Mouse (Mus musculus) neural tube, embryonic 13.5 days (tissue): ENCODE measurements around the gene Fam192a. TPM values are rescaled to one million over a fixed set of nuclear protein-coding genes. Genes with fewer than 3 reads are reported as not detected.

Experiments
- ATAC-seq: fragments of 200-750 bp; cut with Nextera tagmentation; 2 replicates; pipeline ENCODE4 v1.8.0; 2017; ENCODE audit warnings: low read depth, mild to moderate bottlenecking, moderate TSS enrichment, moderate library complexity
- H3K27ac ChIP-seq: fragments of 300-500 bp; sonication (generic); replicated peaks from 2 replicates; pipeline ENCODE4 v1.5.1; 2015; ENCODE audit warnings: moderate library complexity, mild to moderate bottlenecking, inconsistent platforms
- H3K27me3 ChIP-seq: fragments of 300-500 bp; sonication (generic); 2 replicates; pipeline ENCODE4 v1.6.1; 2015; ENCODE audit warnings: mild to moderate bottlenecking, inconsistent platforms
- H3K36me3 ChIP-seq: fragments of 300-500 bp; sonication (generic); 2 replicates; pipeline ENCODE4 v1.6.1; 2015; ENCODE audit warnings: mild to moderate bottlenecking, inconsistent platforms
- H3K4me1 ChIP-seq: fragments of 300-500 bp; sonication (generic); replicated peaks from 2 replicates; pipeline ENCODE4 v1.6.1; 2015; ENCODE audit warnings: inconsistent platforms
- H3K4me2 ChIP-seq: fragments of 300-500 bp; sonication (generic); 2 replicates; pipeline ENCODE4 v1.6.1; 2015; ENCODE audit warnings: inconsistent platforms, mild to moderate bottlenecking, moderate library complexity
- H3K4me3 ChIP-seq: fragments of 300-500 bp; sonication (generic); 2 replicates; pipeline ENCODE4 v1.5.1; 2015; ENCODE audit warnings: mild to moderate bottlenecking, inconsistent platforms
- H3K9ac ChIP-seq: fragments of 300-500 bp; sonication (generic); 2 replicates; pipeline ENCODE4 v1.6.1; 2015; ENCODE audit warnings: moderate library complexity, mild to moderate bottlenecking, inconsistent platforms
- H3K9me3 ChIP-seq: fragments of 300-500 bp; sonication (generic); 2 replicates; pipeline ENCODE4 v1.6.1; 2016; ENCODE audit warnings: inconsistent platforms
- WGBS: fragments of 180-500 bp; shearing (Covaris S2); methylation state at CpG from one replicate; pipeline ENCODE4 v1.1.7; 2015; 5-methylcytosine and 5-hydroxymethylcytosine counted together
- polyA plus RNA-seq: library from polyadenylated mRNA; unstranded; fragments of >200 nt; fragmentation: Nextera tagmentation; extraction: Ambion mirVana; gene quantifications from 2 replicates; pipeline ENCODE4 v1.2.1, GENCODE M21; 2015

The Fam192a gene
- polyA plus RNA-seq, 1 experiment from 2014 or later, result 80.5 TPM

DNA sequence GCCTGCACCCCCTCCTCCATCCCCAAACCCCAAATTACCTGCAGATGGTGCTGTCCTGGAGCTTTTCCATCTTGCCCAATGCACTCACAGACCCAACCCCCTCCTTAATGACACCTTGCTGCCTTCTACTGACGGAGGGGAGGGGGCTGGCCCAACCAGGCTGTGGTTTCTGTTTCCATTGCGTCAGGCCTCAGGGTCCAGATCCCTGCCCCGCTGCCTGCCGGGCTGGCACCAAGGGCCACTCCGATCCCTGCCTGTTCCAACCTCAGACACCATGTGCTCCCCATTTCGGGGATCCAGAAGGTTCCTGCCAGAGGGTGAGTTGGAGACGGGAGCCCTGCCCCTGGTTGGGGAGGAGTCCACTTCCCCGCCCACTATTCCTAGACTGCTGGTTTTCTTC lies 57.8 kb downstream of the Fam192a start:
- H3K27ac ChIP-seq, result no peak overlapping the region
- H3K4me1 ChIP-seq, result peaks cover 25% of the 10 kb centered on the region; the same call in 1 of the 2 replicates
- H3K9me3 ChIP-seq, result no peaks in the 10 kb centered on the region
- H3K36me3 ChIP-seq, result no peaks in the 10 kb centered on the region
- no peak; the same call in 1 of the 2 replicates for ATAC-seq
- H3K4me2 ChIP-seq, result no peak overlapping the region
- 62% methylated on average over 8 of the region's 8 CpGs for WGBS
- no peak overlapping the region for H3K9ac ChIP-seq
- no peaks in the 10 kb centered on the region for H3K27me3 ChIP-seq
- H3K4me3 ChIP-seq, result no peak overlapping the region

DNA sequence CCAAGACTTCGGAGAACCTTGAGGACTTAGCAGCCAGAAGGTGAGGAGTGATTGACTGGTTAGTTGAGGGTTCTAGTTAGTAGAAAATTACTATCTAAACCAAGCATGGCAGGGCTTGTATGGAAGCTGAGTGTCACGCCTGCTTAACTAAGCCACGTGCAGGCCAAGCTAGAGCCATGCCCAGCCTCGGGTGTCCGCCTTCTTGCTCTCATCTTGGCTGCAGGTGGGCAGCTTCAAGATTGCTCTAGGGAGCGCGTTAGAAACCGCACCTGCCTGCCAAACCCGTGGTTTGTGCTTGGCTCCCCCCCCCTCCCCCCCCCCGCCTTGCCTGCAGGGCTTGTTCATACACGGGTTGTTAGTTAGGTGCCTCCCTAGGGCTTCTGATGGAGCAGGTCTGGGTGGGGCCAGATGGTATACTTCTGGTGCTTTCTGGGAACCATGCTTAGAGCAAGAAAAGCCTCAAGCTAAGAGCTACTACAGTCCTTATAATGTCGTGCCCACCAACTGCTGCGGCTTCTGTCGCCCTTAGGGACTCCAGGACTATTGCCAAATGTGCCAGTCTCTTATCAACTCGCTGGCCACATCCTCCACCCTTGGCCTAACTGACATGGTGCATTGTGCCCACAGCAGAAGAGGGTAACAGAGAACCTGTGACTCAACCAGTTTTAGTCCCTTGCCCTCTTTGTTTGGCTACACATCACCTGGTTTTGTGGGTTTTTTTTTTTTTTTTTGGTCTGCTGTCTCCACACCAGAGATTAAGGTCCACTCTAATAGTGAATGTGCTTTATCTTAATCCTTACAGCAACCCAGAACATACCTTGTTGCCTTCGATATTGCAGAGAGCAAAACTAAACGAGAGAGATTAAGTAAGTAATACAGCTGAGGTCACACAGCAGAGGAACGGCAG lies 60.7 kb downstream of the Fam192a start:
- 73% methylated on average over 17 of the region's 18 CpGs for WGBS
- Histone ChIP-seq H3K4me3 (no peak overlapping the region), H3K9ac (no peak overlapping the region), H3K36me3 (no peaks in the 10 kb centered on the region), H3K9me3 (no peaks in the 10 kb centered on the region), H3K27me3 (no peaks in the 10 kb centered on the region; the same call in 1 of the 2 replicates), H3K27ac (no peak overlapping the region), H3K4me1 (peaks cover 33% of the 10 kb centered on the region; the same call in 1 of the 2 replicates), H3K4me2 (no peak overlapping the region)
- no peak for ATAC-seq

DNA sequence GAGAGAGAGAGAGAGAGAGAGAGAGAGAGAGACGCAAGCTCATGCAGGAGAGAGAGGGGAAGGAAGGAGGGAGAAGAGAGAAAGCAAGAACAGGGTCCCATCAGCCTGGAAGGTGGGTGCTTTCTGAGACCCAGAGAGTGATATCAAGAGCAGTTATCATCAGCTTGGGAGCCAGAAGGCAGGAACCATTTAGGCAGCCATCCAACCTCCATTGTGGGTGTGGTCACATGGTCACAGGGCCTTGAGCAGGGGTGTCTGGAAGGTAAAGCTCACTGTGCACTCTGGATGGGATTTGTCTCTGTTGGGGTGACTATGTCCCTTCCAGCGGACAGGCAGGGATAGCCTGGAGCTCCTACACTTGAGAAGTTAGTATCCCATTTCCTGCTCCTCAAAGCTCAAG lies 61.8 kb downstream of the Fam192a start:
- no peak overlapping the region for H3K4me3 ChIP-seq
- H3K27ac ChIP-seq, result no peak overlapping the region
- ATAC-seq, result no peak
- WGBS, result 94% methylated on average over 2 of the region's 2 CpGs
- no peak overlapping the region for H3K9ac ChIP-seq
- peaks cover 41% of the 10 kb centered on the region for H3K4me1 ChIP-seq
- H3K4me2 ChIP-seq, result no peak overlapping the region
- no peaks in the 10 kb centered on the region for H3K36me3 ChIP-seq
- H3K9me3 ChIP-seq, result no peaks in the 10 kb centered on the region
- H3K27me3 ChIP-seq, result peaks cover 9% of the 10 kb centered on the region

- H3K9me3 ChIP-seq, result no peaks in the 10 kb centered on the region
- no peak overlapping the region for H3K4me3 ChIP-seq
- H3K4me1 ChIP-seq, result peaks cover 65% of the 10 kb centered on the region
- no peak for ATAC-seq
- no peak overlapping the region for H3K4me2 ChIP-seq
- 67% methylated on average over 2 of the region's 2 CpGs for WGBS
- H3K9ac ChIP-seq, result no peak overlapping the region
- H3K36me3 ChIP-seq, result no peaks in the 10 kb centered on the region
- peaks cover 30% of the 10 kb centered on the region for H3K27me3 ChIP-seq
- H3K27ac ChIP-seq, result peak overlapping the region; percentile 49; the same call in 1 of the 2 replicates
Observed at GRCm38 (mm10) chr8:94537456-94537855, 64.3 kb downstream of the Fam192a start.

GRCm38 (mm10) chr8:94535631-94536030 lies 66.2 kb downstream of the Fam192a start:
- Histone ChIP-seq H3K27ac (no peak overlapping the region), H3K36me3 (no peaks in the 10 kb centered on the region), H3K9ac (no peak overlapping the region), H3K4me3 (no peak overlapping the region), H3K27me3 (peaks cover 43% of the 10 kb centered on the region), H3K9me3 (no peaks in the 10 kb centered on the region), H3K4me1 (peaks cover 64% of the 10 kb centered on the region), H3K4me2 (peak overlapping the region; percentile 84)
- ATAC-seq, result no peak
- WGBS, result 79% methylated on average over 7 of the region's 7 CpGs

DNA sequence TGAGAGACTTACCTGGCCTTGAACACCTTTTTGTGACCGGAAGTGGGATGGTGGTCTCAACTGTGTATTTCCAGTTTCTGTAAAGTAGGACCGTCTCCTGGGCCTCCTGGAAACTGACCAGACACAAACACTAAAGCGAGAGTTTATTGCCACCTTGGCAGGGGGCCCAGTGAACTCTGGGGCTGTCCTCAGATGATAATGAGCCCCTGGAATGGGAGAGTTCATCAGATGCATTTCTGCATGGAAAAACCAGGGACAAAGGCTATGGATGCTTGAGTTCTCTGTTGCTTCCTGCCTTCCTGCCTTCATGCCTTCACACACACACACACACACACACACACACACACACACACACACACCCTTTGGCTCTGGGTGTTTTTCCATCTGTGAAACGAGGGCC lies 67.2 kb downstream of the Fam192a start:
- no peaks in the 10 kb centered on the region for H3K36me3 ChIP-seq
- peak overlapping the region; percentile 84 for H3K4me2 ChIP-seq
- H3K27ac ChIP-seq, result 0 out of 2 replicates have a peak overlapping the region, but pooled peaks have one; percentile 42
- no peak overlapping the region for H3K9ac ChIP-seq
- no peak overlapping the region for H3K4me3 ChIP-seq
- no peaks in the 10 kb centered on the region for H3K9me3 ChIP-seq
- H3K27me3 ChIP-seq, result peaks cover 43% of the 10 kb centered on the region
- no peak for ATAC-seq
- H3K4me1 ChIP-seq, result peaks cover 54% of the 10 kb centered on the region
- WGBS, result 16% methylated on average over 4 of the region's 4 CpGs

GRCm38 (mm10) chr8:94532873-94533671 lies 68.7 kb downstream of the Fam192a start, which contains the start of gene Cpne2:
TSS of gene Cpne2 (plus strand) at chr8:94532990.
- peak within 1 kb of the TSS; percentile 78 for H3K9ac ChIP-seq
- peak within 1 kb of the TSS; percentile 84 for H3K4me2 ChIP-seq
- peak; percentile 76 for ATAC-seq
- under 1% methylated on average over 57 of the region's 81 CpGs for WGBS
- H3K4me1 ChIP-seq, result peaks cover 53% of the 10 kb centered on the region
- peaks cover 43% of the 10 kb centered on the region for H3K27me3 ChIP-seq
- H3K4me3 ChIP-seq, result peak within 1 kb of the TSS; percentile 61
- H3K27ac ChIP-seq, result peak within 1 kb of the TSS; percentile 65
- H3K36me3 ChIP-seq, result no peaks in the 10 kb centered on the region
- H3K9me3 ChIP-seq, result no peaks in the 10 kb centered on the region

DNA sequence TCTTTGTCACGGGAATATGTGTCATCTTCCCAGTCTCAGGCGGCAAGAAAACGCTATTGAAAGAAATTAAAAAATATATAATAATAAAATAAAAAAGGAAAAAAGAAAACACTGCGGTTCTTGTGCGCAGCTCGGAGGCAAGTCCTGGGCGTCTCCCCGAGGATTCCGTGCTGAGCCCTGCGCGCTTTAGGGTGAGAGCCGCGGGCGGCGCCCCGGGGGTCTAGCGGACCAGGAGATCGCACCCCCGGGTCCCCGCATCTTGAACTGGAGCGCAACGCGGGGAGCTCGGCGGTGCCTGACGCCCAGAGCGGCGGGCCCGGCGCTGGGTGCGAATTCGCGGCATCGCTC lies 69.3 kb downstream of the Fam192a start:
- under 1% methylated on average over 34 of the region's 34 CpGs for WGBS
- ATAC-seq, result peak; percentile 55
- H3K4me1 ChIP-seq, result peaks cover 53% of the 10 kb centered on the region
- H3K9me3 ChIP-seq, result no peaks in the 10 kb centered on the region
- no peaks in the 10 kb centered on the region for H3K36me3 ChIP-seq
- H3K27me3 ChIP-seq, result peaks cover 43% of the 10 kb centered on the region
- H3K4me3 ChIP-seq, result peak overlapping the region; percentile 61
- H3K9ac ChIP-seq, result peak overlapping the region; percentile 78
- H3K4me2 ChIP-seq, result peak overlapping the region; percentile 84
- peak overlapping the region; percentile 65 for H3K27ac ChIP-seq

DNA sequence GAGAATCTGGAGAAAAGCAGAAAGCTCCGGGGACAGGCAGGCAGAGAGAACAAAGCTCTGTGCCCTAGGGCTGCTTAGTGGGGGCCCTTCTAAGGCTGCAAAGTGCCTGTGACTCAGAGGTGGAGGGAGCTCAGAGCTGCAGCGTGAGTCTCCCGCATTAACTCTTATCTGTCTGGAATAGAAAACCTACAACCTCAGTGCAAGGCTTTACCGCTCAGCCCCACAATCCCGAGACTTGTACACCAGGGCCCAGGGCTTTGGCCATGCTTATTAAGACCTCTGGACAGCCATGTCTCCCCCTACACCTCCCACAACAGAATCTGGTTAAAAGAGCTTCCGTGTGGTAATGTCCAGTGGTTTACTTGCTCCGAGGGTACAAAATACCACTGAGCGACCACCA lies 69.8 kb downstream of the Fam192a start:
- peak overlapping the region; percentile 84 for H3K4me2 ChIP-seq
- H3K9me3 ChIP-seq, result no peaks in the 10 kb centered on the region
- H3K4me3 ChIP-seq, result peak overlapping the region; percentile 61
- under 1% methylated on average over 8 of the region's 8 CpGs for WGBS
- H3K36me3 ChIP-seq, result no peaks in the 10 kb centered on the region
- ATAC-seq, result 0 out of 2 replicates have a peak, but pooled peaks have one; percentile 11
- H3K27ac ChIP-seq, result peak overlapping the region; percentile 62
- peaks cover 50% of the 10 kb centered on the region for H3K4me1 ChIP-seq
- H3K27me3 ChIP-seq, result peaks cover 43% of the 10 kb centered on the region
- peak overlapping the region; percentile 78 for H3K9ac ChIP-seq

- Histone ChIP-seq H3K9me3 (no peaks in the 10 kb centered on the region), H3K27me3 (peaks cover 40% of the 10 kb centered on the region), H3K4me2 (no peak overlapping the region), H3K4me1 (peaks cover 38% of the 10 kb centered on the region), H3K36me3 (no peaks in the 10 kb centered on the region), H3K4me3 (no peak overlapping the region), H3K9ac (no peak overlapping the region), H3K27ac (no peak overlapping the region)
- ATAC-seq, result no peak
- 96% methylated on average over 4 of the region's 4 CpGs for WGBS
Observed at GRCm38 (mm10) chr8:94530643-94531042, 71.2 kb downstream of the Fam192a start.

- peaks cover 30% of the 10 kb centered on the region for H3K4me1 ChIP-seq
- no peak overlapping the region for H3K4me2 ChIP-seq
- no peak for ATAC-seq
- H3K27ac ChIP-seq, result no peak overlapping the region
- H3K27me3 ChIP-seq, result peaks cover 33% of the 10 kb centered on the region
- WGBS, result 73% methylated on average over 4 of the region's 4 CpGs
- no peak overlapping the region for H3K4me3 ChIP-seq
- H3K9ac ChIP-seq, result no peak overlapping the region
- no peaks in the 10 kb centered on the region for H3K36me3 ChIP-seq
- no peaks in the 10 kb centered on the region for H3K9me3 ChIP-seq
Observed at GRCm38 (mm10) chr8:94529875-94530274, 71.9 kb downstream of the Fam192a start.

GRCm38 (mm10) chr8:94528245-94528644 lies 73.6 kb downstream of the Fam192a start:
- H3K4me2 ChIP-seq, result no peak overlapping the region
- H3K4me3 ChIP-seq, result no peak overlapping the region
- H3K27ac ChIP-seq, result no peak overlapping the region
- no peak for ATAC-seq
- H3K9me3 ChIP-seq, result no peaks in the 10 kb centered on the region
- no peaks in the 10 kb centered on the region for H3K36me3 ChIP-seq
- H3K9ac ChIP-seq, result no peak overlapping the region
- 35% methylated on average over 4 of the region's 4 CpGs for WGBS
- peaks cover 14% of the 10 kb centered on the region for H3K4me1 ChIP-seq
- H3K27me3 ChIP-seq, result peaks cover 20% of the 10 kb centered on the region
